Mouse (Mus musculus) left cerebral cortex, adult 11 months (tissue): ENCODE measurements at regions not wholly inside any gene's neighbourhood (a gene's known extent, or its start where the extent isn't known, plus 50 kb on each side); places are given as distances from the start of the nearest gene placed in this dataset.
A peak's percentile ranks its signal among the peaks of the same experiment; 100 is the strongest.

ENCODE experiments used
- DNase-seq: peaks from one replicate; pipeline ENCODE4 v3.0.0; 2022; ENCODE audit warnings: low spot score

DNA sequence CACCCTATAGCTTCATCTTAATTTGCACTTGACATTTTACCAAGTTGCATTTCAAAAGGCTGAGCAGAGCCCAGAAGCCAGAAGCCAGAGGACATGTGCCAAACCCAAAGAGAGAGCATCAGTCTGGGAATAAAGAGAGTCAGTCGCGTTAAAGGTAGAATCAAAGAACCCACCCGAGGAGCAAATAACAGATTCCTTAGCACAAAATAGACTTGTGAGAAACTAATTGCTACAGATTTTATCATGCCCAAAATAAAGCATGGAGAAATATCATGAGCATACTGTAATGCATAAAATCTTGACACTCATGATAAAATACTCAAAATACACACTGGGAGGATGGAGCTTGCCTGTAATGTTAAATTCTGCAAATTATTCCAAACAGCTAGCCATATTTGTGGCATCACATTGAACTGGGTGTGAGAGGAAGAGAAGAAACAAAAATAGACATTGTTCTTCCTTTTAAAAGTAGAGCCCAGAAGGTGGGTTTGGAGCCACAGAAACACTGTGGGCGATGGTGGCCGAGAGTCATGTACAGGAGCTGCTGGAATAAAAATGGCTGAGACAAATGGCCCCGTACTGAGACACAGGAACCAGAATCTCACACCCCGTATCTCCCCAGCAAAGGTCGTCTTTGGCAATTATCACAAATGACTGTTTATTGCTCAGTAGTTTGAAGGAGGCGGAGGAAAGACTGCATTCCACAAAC, 317.2 kb downstream of the Klf6 start:
- peak; percentile 55 for DNase-seq

DNA sequence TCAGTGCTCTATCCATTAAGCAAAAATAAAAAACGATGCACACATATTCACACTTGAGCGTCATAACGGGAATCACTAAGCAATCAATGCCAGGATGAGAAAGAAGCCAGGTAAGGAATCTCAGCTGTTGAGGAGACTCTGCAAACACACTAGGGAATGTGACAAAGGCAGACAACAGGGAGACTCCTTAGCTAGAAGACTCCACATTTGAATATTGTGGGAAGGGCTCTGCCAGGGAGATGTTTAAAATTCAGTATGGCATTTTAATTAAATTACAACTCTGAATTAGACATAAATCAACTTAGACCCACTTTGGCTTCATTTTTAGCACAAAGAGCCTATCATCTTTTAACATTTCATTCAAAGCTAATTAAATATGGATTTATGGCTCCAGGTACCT, 327.9 kb downstream of the Klf6 start:
- DNase-seq = no peak

DNA sequence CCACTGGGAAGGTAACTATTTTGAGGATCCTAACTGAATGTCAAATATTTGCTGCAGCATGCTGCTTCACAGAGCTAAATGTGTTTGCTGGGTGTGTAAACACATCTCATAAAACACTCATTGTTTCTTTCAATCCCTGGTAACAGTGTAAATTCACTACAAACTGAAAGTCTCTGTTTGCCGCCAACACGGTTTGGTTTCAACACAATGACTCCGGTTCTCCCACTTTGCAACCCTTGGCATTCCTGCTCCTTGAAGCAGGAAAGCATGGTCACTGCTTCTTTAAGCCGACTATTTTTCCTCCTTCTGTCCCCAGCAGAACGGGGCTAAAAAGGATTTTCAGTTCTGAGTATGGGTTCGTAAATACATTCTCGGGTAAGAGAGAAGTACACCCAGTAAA, 328.3 kb downstream of the Klf6 start:
- no peak for DNase-seq

DNA sequence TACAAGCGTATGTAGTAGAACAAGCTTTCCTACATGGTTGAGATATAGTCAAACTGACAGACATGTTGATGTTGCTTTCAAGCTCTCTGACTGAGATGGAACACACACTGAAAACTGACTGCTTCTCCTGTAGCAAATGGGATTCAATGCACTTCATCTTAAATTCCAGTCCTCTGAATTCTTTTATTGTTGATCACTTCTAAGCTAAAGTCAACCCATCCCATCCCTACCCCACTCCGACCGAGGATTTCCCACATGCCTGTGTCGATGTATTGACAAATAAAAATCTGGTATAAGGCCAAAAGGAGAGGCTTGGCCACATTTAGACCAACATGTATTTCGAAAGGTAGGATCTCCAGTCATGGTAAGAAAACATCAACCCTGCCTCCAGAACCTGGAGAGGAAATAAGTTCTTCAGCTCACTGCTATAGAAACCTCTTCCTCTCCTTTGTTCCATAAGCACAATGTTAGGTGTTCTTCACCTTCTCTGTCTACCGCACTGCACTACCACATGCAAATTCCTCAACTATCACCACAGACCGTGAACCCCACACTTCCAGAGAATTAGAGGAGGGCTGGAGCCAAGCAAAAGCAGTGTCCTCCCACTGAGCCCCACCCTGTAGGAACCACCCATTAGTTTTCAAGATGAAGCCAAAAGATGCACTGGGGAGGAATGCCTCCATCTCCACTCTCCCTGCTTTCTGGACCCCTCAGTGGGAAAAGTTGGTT, 330.1 kb downstream of the Klf6 start:
- no peak for DNase-seq

DNA sequence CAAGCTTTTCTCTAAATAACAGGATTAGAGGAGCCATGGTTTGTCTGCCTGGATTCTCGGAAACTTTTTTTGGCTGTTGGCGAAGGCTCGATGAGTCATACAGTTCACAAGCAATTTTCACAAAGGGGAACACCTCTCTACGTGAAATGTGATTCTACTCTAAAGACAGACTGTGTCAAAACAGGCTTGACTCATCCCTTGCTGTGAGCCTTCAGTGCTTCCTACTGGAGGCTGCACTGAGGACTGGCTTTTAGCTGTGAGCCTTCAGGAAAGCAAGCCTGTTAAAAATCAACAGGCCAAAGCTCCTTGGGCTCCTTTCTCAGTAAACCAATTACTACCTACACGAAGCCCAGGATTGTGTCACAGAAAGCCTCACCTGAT, 330.6 kb downstream of the Klf6 start:
- peak; percentile 52 for DNase-seq

DNA sequence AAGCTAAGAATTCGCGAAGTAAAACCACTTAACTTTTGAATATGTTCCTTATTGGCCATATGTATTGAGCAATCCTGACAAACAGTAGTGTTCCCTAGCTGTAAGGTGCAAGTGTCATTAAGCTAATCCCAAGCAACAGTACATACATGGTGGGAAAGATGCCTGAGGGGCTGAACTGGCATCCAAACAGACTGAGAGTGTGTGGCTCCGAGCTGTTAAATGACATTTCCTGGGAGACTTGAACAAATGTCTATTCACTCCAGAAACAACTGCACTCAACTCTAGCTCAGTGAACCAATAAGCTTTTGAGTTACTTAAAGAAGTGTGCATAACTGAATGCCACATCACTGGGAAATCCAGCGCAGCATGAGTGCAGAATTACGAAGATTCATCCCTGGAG, 335.4 kb downstream of the Klf6 start:
- DNase-seq = no peak

DNA sequence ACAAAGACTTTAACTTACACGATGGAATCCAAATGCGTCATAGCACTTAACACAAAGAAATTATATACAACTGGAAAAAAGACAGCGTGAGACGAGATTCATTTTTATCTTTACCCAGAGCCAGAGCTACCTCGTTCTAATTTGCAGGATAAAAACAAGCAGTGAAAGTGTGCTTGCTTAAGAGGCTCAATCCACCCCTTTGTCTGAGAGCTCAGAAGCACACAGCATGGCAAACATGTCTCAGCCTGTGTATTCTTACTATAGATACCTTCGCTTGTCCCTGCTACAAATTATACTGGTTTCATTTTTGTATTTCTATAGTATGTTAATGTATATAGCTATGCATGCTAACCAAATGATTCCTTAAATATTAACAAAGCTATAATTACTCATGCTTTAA, 337.8 kb downstream of the Klf6 start:
- no peak for DNase-seq

DNA sequence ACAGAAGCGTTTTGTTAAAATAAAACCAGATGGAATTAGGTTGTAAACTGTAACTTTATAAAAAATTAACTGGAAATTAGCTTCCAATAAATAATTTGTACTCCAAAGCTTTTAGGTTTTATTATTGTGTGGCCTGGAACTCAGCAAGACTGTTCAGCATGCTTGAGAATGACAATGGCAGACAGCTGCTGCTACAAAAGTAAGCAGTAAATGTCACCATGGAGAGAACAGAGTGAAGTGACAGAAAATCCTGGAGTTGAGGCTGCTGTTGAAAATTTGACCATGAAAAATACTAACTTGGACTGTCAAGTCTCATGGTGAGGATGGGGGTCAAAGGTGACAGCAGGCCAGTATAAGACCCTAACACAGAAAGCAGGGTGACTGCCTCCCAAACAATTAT, 340.2 kb downstream of the Klf6 start:
- no peak for DNase-seq

DNA sequence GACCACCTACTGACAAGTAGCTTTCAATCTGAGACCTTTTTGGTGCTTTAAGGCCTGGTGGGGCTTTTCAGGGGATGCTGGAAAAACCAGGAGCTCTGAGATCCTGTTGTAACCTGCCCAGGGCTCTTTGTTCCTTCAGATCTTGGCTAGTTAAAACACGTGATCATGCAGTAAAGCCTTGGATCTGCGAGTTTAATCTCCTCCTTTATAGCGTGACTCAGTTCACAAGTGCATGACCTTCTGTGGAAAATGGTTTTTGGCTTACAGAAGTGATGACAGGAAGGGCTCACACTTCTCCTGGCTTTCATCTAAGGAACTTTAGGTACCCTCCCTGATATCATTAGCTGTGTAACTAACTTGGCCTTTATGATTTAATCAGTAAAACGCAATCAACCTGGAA, 343.1 kb upstream of the Pitrm1 start:
- DNase-seq = no peak

DNA sequence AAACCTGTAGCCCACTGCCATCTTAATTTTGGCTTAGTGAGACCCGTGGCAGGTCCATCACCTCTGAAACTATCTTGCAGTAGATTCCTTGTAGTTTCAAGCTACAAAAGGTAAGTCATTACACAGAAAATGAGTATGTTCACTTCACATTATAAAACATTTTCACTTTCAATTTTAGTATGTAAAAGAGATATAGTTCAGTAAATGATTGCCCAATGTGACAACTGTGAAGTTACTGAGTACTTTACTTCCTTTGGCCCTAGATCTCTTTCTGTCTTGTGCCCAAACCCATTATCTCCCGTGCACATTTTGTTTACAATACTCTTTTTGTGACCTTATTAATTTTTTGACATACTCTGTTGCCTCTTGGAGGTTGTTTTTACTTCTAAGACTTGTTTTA, 335.4 kb upstream of the Pitrm1 start:
- DNase-seq = no peak

DNA sequence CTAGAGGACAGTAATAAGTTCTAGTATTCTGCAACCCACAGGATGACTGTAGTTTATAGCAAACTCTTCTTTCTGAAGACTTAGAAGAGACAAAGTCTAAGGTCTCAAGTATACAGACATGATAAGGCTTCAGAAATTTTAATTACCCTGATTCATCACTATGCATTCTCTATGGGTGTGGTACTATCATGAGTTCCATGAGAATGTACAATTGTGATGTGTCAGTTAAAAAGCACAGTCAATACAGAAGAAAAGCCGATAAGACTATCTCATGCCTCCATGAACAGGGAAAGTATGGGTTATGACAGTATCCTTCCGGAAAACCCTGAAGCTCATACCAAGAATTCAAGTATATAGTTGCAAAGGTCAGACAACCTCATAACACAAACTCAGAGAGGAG, 333.8 kb upstream of the Pitrm1 start:
- DNase-seq = no peak

DNA sequence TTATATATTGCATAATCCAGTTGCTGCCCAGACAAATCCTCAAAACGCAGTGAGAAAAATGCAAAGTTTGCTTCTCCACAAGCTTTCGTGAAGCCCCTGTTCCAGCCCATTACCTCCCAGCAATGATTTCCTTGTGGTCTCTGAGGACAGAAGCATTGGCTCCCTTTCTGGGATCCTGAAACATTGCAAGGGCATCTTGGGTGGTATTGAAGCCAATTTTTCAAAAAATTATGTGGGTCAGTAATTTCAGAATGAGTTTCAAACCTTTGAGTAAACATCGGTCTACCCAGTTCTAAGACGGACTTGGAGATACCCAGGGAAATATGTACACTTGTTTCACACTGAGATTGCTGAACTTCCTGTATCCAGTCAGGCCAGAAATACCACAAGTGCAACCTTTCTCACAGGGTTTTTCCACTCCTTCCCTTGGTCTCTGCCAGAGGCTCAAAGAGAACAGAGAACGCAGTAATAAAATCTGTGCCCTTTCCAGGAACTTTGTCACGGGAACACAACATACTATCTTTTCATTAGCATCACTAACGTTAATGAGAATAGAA, 321.8 kb upstream of the Pitrm1 start:
- DNase-seq = no peak

DNA sequence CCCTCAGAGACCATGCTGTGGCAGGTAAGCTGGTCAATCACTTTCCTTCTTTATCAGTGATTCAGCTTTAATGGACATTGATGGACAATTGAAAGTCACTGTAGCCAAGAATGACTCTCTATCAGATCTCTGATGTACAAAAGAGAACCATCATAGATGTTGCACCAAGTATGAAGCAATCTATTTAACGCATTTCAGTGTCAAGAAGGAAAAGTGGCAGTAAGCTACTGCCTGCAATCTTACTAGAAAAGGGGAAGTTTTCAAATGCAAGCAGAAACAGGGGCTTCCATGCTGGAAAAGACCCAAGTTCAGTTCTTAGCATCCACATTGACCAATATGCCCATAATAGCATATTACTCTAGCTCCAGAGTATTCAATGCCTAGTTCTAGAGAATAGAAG, 319.7 kb upstream of the Pitrm1 start:
- DNase-seq = no peak

DNA sequence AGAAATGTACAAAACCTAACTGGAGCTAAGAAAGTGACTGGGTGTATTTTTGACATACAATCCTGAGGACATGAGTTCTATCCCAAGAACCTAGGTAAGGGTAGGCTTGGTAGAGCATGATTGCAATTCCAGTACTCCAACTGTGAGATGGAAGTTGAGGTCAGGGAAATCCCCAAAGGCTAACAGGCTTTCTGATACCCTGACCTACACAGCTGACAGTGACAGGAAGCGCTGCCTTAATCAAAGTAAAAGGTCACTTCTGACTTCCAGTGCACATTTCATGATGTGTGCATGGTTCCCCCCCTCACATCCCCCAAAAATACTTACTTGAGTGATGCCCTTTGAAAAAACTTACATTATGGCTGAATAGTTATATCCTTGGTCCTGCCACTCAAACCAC, 312.6 kb upstream of the Pitrm1 start:
- no peak for DNase-seq

DNA sequence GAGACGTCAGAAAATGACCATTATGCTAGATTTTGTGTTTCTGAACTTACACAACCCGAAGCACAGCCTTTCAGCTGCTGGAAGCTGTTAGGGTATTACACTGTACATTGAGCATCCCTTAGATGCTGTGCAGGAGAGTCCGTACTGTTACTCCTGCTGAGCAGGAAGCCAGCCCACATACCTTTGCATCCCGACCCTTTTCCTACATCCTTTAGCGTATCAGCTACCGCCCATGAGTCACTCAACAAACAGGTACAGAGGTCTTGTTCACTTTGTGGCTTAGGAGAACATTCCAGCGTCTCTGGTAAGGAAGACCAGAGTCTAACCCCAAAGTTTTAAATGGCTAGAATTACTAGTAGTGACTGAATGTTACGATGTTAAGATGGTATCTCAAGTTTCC, 311.4 kb upstream of the Pitrm1 start:
- no peak for DNase-seq

DNA sequence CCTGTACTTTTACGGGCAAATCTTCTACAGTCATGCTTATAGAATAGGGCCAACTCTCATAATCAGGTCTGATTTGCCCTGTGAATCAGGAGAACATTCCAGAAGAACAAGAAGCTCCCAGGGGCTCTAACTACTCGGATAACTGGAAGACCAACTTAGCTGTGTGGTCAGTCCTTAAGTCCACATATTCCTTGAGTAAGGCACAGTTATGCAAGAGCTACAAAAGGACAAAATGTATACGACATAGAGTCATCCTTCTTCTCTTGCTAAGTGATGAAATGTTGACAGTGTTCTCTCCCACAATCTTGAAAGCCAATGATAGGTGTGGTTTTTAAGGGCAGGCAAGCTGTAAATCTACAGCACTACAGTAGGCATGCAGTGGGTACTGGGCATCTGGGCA, 310.7 kb upstream of the Pitrm1 start:
- no peak for DNase-seq

DNA sequence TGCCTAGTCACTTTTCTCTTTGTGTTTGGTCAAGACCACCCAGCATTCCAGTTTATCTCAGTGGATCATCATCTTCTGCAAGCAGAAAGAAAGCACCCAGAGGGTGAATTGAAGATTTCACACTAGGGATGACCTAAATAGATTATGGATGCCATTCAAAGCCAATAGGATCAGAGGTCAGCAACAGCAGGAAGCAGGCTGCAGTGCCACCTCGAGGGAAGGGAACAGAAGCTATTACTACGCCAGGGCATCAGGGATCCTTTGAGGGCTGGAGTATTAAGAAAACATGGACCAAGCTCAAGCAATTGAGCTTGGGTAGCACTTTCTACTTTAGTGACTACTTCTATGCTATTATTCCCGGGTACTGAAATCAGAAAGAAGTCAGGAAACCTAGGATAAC, 307.1 kb upstream of the Pitrm1 start:
- DNase-seq = no peak

DNA sequence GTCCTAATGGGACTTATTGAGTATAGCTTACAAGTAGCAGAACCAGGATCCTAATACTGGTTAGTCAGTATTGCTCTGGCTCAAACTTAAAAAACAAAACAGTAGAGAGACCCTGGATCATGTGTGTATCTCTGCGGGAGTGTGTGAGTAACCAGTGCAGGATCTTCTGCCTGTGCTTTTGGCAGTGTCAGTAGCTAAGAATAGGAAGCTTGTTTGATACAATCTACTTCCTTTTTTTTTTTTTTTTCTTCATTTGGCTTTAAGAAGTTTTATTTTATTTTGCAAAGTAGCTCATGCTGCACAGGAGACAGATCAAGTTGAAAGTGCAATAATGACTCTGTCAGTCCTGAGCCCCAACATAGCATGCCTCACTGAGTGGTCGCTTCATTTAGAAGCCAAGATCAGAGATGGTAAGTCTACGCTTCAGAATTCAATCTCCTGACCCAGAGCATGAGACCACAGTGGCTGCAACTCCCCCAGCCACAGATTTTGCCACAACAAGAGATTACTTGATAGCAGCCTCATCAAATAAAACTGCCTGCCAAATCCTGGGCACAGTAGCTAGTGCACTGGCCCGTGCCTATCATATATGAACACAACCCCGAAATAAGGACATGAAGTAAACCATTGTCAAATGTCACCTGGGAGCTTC, 306.4 kb upstream of the Pitrm1 start:
- DNase-seq = no peak

DNA sequence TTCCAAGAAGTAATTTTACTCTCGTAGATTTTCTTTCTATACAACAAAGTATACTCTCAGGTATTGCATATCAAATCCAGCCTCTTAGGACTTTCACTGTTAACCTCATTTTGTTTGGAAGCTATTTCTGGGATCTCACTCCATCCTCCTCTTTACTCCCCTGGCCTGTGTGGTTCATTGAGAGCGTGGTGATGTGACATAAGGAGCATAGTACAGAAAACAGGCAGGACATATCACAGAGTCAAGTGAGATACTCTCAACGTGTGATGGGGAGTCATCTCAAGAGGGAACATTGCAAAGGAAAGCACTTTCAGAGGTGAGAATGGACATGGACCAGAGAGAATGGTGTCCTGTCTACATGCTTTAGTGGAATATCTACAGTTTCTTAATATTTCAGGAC, 297.8 kb upstream of the Pitrm1 start:
- DNase-seq = no peak

DNA sequence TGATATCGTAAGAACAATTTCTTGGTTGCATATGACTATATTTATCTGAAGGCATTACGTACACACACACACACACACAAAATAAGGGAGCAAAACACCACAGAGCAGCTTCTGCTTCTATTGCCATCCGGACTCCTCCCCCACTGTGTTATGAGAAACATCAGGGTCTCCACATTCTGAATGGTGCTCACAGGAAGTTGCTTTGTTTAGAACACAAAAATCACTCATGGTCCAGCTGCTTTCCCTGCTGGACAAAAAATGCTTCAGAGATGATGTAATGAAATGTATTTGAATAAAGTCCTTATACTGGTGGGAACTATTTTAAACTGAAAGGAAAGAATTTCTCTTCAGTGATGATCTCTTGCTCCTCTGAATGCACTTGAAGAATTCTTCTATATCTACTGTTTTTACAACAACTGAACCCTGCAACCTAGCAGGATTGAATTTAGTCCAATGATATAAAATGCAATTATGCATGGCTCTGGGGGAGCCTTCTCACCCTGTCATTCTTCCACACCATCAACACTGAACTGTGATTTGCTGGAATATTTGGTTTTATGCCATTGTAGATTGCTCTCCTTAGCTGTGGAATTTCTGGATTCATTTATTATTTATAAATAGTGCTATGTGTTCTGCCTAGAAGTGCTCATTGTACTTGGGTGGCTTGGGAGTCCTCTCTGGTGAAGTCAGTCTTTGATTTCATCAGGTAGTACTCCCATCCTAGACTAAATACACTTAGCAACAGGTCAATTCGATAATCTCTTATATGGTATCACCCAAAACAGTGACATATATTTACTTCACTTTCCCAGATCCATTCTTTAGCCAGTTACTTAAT, 296.7 kb upstream of the Pitrm1 start:
- no peak for DNase-seq

DNA sequence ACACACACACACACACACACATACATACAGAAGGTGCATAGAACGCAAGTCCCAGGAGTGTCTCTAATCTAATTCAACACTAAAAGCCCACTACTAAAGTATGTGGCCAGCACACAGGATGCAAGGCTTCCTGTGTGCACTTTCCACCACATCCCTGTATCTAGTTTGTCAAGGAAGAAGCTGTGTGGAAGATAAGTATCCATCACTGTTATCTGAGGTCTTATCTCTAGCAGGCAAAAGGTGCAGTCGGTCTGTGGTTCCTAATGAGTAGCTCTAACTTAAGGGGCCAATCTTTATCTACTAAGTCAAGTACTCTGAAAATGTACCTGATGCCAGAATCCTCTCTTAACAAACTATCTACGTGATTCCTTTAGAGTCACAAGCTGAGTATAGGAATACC, 295.8 kb upstream of the Pitrm1 start:
- no peak for DNase-seq

DNA sequence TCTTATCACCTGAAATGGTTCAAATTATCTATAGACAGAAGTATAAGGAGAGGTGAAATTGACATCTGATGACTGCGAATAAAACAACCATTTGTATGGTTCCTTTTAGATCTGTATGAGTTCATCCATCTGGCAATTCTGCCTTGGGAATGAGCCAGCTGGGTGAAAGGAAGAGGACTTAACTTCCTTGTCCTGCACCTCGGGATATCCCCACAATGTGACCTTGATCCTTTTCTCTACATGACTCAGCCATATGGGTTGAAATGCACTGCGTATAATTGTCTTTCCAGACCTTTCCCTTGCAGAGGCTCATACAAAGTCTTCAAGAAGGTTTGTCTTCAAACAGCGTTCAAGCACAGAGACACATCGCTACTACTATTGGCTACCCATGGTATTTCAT, 292.6 kb upstream of the Pitrm1 start:
- DNase-seq = no peak
